Mouse (Mus musculus): ENCODE data around the gene Klhl22.

DNA sequence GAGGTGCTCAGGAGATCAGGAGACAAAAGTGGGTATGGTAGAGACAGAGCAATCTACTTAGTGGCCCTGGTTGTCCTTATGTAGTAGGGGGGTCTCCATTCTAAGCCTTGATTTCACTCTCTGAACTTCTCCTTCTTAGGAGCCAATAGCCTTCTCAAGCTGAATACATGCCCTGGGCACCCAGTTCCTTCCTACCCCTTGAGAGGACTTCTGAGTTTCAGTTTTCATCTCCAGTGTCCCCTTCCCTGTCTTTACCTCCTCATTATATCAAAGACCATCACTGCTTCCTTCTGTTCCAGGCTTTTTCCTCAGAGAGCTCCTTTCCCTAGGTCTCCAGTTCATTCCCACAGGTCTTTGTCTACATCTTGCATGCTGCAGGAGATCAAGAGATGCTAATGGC is 37.1 kb downstream of the Klhl22 start:
- TF ChIP-seq CTCF (IDR thresholded peaks at IDR 0.05; ENCODE audit: low read depth, low read length) (no peak), POLR2A (IDR thresholded peaks at IDR 0.05; ENCODE audit: borderline replicate concordance, low read depth, low read length) (no peak)

All from bone marrow macrophage, adult 2 months (primary cell).